Mouse (Mus musculus): ENCODE results near the gene Tlk2.

The Tlk2 gene

GRCm38 (mm10) chr11:105164516-105165510, 13.8 kb upstream of the Tlk2 start:
- DNase-seq (ENCODE audit: low spot score in 2 of 2): no peak

DNA sequence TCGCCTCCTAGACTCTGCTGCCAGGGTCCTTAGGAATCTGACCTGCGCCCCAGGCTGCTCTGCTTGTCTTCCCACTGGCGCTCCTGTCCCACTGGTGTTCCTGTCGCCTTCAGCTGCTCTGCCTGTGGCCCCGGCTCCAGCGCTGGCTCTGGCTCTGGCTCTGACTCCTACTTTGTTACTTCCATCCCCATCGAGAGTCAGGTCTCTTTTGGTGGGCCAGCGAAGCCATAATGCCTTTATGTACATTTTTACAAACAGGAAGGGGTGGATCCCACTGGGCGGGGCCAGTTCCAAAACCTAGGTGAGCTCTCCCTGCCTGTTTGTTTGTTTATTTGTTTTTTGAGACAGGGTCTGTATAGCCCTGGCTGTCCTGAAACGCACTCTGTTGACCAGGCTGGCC, 11.8 kb upstream of the Tlk2 start:
- no peak for DNase-seq (ENCODE audit: low spot score in 2 of 2)

DNA sequence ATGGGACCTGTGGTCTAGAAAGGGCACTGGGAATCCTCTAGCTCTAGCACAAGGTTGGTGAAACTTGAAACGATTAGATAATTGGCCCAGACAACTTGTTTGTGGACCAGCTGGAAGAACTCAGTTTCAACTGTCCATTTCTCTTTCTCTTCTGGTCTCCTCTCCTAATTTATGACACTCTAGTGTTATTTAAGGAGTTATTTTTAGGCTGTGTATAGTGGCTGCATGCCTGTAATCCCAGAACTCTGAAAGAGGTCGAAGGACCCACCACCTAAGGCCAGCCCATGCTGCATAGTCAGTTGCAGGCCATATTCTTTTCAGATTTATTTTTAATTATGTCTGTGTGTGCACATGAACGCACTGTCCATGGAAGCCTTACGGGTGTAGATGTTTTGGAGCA, 916 bp downstream of the Tlk2 start:
- no peak for DNase-seq (ENCODE audit: low spot score in 2 of 2)

DNA sequence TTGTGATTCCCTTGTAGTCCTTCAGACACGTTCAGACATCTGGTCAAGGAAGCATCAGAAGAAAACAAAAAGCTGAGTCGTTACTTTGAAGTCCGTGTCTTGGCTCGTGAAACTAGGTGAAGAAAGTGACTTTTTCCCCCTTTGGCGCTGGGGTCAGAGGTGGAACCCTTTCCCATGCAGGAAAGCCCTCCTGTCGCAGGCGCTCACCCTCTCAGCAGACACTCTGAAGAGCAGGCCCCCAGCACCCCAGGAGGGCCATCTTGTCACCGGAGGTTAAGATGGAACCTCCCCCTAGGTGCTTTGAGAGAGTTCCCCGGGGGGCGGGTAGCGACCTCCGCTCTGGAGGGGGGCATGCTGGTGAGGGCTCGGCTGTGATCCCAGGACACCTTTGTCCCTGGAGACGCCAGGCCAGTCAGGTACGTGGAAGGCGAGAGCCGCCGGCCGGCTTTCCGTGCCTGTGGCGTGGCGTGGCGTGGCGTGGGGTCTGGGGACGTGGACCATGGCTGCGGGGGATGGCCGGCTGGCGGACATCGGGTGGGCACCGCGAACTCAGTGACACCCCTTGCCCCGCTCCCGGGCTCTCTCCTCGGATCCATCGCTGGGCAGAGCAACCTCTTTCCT, 2.0 kb downstream of the Tlk2 start:
- peak; percentile 44 to 46 for DNase-seq (ENCODE audit: low spot score in 2 of 2)

GRCm38 (mm10) chr11:105181126-105181637, 2.6 kb downstream of the Tlk2 start:
- peak; percentile 94 to 95 for DNase-seq (ENCODE audit: low spot score in 2 of 2)

DNA sequence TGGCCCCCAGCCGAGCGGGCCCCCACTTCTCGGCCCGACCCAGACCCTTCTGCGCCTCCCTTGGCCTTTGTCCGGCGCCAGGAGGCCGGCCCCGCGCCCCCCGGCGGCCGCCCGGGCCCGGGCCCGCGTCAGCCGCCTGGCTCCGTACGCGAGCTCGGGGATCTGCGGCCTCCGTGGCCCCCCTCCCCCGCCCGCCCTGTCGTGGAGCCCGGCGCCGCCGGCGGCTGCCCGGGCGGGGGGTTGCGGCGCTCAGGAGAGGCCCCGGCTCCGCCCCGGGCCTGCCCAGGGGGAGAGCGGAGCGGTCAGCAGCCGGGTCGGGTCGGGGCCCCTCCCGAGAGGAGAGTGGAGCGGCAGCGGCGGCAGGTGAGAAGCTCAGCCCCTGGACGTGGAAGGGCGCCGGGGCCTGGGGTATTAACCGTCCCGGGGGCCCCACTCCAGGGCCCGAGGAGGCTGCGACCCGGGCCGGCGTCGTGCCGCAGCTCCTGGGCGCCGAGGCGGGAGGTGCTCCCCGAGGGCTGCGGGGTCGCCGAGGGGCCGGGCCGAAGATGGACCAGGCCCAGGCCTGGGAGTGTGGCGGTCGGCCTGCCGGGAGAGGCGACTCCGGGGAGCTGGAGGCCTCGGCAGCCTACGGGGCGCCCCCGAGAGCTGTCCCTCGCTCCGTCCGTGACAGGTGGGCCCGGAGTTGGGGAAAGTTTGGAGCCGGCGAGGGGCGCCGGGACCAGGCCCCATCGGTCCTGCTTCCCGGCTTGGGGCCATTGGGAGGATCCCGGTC, 3.3 kb downstream of the Tlk2 start:
- DNase-seq (ENCODE audit: low spot score in 2 of 2): peak; percentile 47 to 54

DNA sequence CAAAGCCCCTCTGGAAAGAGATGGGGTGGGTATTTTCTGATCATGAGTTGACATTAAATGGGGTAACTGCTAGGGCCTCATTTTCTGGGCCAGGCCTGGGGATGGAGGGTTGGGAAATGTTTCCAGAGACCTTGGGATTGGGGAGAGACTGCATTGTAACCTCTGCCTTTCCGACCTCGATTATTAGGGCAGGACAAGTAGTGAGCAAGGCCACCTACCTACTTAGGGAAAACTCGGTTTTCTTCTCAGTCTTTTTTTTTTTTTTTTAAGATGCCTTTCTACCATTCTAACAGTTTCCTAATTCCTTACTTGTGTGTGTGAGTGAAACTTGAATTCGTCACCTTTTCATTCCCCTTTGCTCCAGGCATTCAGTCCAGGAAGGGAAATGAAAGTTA, 3.9 kb downstream of the Tlk2 start:
- DNase-seq (ENCODE audit: low spot score in 2 of 2): no peak

GRCm38 (mm10) chr11:105184678-105185077, 6.1 kb downstream of the Tlk2 start:
- DNase-seq (ENCODE audit: low spot score in 2 of 2): no peak

DNA sequence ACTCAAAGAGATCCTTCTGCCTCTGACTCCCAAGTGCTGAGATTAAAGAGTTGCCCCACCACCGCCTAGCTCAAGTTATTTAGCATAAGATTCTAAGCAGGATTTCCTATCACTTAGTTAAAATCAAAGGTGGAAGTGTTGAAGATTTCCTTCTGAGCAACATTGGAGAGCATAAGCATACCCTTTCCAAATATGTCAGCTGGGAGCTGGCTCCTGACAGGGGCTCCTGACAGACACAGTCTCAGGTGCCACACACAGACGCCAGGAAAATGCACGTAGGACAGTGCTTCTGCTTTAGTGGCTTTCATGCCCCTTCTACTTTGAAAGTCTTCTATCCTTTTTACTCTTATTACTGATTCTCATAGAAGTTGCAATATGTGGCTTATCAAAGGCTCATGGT, 13.6 kb downstream of the Tlk2 start:
- DNase-seq (ENCODE audit: low spot score in 2 of 2): no peak

DNA sequence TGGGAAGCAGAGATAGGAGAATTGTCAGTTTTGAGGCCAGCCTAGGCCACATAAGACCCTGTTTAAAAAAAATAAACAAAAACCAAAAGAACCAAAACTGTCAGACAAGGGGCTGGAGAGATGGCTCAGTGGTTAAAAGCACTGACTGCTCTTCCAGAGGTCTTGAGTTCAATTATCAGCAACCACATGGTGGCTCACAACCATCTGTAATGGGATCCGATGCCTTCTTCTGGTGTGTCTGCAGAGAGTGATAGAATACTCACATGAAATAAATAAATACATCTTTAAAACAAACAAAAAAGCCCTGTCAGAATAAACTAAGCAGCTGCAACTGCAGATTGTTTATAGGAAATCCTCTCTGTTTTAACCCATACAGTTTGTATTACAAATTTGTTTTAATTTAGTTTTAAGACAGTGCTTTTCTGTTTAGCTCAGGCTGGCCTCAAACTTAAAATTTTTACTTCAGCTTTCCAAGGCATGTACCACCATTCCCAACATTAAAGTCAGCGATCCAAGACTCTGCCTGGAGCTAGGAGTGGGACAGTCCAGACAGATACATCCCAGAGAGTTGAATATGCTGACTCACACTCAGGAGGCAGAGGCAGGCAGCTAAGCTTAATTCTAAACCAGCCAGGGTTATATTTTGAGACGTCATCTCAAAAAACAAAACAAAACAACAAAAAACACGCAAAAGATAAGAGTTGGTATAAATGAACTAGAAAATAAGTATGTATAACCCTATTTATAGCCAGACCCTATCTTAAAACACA, 18.5 kb downstream of the Tlk2 start:
- no peak for DNase-seq (ENCODE audit: low spot score in 2 of 2)

GRCm38 (mm10) chr11:105202403-105202802, 23.8 kb downstream of the Tlk2 start:
- DNase-seq (ENCODE audit: low spot score in 2 of 2): no peak

DNA sequence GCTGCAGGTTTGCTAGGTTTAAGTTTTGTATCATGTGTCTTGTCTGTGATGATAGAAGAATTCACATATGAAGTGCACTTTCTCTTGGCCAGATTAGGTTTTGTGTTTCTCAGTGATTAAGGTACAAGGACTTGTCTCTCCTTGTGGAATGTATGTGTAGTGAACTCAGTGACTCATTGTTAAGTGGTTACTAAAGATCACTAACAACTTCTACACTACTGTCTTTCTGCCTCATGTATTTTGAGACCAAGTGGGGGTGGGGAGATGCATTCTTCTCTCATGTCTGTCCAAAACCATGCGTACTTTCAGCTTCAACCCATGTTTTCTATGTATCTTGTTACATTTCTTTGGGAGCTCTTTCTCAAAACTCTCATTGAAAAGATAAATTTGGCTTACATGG, 31.4 kb downstream of the Tlk2 start:
- DNase-seq (ENCODE audit: low spot score in 2 of 2): no peak

GRCm38 (mm10) chr11:105214257-105214656, 35.6 kb downstream of the Tlk2 start:
- DNase-seq (ENCODE audit: low spot score in 2 of 2): no peak

DNA sequence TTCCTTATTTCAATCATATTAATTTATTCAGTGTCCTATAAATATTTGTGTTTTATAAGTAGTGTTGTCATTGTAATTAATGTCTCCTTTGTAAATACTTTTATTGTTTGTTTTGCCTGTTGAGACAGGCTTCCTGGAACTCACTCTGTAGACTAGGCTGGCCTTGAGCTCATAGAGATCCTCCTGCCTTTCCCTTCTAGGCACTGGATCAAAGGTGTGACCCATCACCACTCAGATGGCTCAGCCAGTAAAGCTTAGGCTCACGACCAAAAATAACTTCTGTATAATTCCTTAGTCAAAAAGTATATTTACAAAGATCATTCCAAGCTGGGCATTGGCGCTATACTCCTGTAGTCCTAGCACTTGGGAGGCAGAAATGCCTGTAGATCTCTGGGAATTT, 39.2 kb downstream of the Tlk2 start:
- DNase-seq (ENCODE audit: low spot score in 2 of 2): no peak

GRCm38 (mm10) chr11:105234501-105234900, 55.9 kb downstream of the Tlk2 start:
- no peak for DNase-seq (ENCODE audit: low spot score in 2 of 2)

GRCm38 (mm10) chr11:105240991-105241390, 62.4 kb downstream of the Tlk2 start:
- DNase-seq (ENCODE audit: low spot score in 2 of 2): no peak

DNA sequence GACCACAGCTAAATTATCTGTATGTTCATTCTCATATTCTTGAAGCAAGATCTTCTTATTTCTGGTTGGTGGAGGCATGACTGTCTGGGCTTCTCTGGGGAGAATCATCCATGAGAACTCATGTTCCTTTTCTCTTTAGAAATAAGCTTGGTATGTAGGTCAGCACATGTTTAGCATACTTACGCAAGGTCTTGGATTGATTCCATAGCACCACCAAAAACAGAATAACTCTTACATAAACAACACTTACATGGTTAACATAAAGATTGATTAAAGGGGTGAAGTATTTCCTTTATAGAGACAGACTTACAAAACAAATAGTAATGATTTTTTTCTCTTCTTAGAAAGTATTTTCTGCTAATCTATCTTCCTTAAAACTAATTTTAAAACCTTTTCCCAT, 67.8 kb downstream of the Tlk2 start:
- DNase-seq (ENCODE audit: low spot score in 2 of 2): no peak

GRCm38 (mm10) chr11:105246785-105247184, 68.2 kb downstream of the Tlk2 start:
- no peak for DNase-seq (ENCODE audit: low spot score in 2 of 2)

DNA sequence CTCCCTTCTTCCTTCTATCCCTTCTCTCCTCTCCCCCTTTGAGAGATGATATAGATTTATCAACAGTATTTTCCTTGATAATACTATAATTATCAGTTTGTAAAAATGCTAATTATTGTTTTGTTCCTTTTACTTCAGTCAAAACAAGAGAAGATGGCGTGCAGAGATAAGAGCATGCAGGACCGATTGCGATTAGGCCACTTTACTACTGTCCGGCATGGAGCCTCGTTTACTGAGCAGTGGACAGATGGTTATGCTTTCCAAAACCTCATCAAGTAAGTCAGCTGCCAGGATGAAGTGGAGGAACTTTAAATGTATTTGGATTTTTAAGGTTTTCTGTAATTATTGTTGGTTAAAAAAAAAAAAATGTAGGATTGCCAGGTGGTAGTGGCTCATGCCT, 68.7 kb downstream of the Tlk2 start:
- no peak for DNase-seq (ENCODE audit: low spot score in 2 of 2)

DNA sequence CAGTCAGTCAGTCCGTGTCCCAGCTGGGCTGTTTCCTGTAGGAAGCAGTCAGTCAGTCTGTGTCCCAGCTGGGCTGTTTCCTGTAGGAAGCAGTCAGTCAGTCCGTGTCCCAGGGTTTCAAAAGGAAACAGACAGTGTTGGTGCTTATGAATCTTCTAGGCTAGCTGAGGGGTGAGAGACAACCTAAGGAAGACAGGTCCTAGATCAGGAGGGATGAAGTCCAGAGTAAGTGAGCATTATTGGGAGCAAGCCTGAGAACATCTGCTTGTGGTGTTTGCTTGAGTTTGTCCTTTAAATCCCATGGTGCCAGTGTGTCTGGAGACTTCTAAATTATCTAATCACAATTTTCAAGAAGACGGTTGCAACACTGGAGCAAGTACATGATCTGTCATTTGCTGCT, 81.1 kb downstream of the Tlk2 start:
- DNase-seq (ENCODE audit: low spot score in 2 of 2): no peak

GRCm38 (mm10) chr11:105261116-105261515, 82.5 kb downstream of the Tlk2 start:
- no peak for DNase-seq (ENCODE audit: low spot score in 2 of 2)

Measured in right cerebral cortex, postnatal 10 days (tissue).